In genomic region chr1:75363868-75364267, GRCm38 (mm10) we compare ENCODE assay signal across 26 mouse cellular contexts. TPM values are rescaled to one million over a fixed set of nuclear protein-coding genes. Genes with fewer than 3 reads are reported as not detected.
DNase-seq lines count a peak whose midpoint lies in the region; ATAC-seq and TF ChIP-seq lines count a peak whose summit lies in the region.
"Had no signal": no experiment of that assay in that cellular context is flagged by ENCODE, and none has a peak within 500 bp of the region (broad histone marks: within the 10 kb centered on the region; RNA-seq: fewer than 3 reads in every experiment).

No protein-coding gene starts in this region.

- H3K9me3 ChIP-seq in heart, embryonic 10.5 days, result no peaks in the 10 kb centered on the region
- H3K9me3 ChIP-seq in MEL (replicated peaks; ENCODE audit: insufficient read depth, low read length), result no peaks in the 10 kb centered on the region
- no peaks in the 10 kb centered on the region for H3K9me3 ChIP-seq in neural tube, embryonic 15.5 days (replicated peaks)
- H3K9me3 ChIP-seq: embryonic facial prominence, embryonic 13.5 days; embryonic facial prominence, embryonic 15.5 days; forebrain, embryonic 10.5 days; forebrain, embryonic 12.5 days had no signal

- DNase-seq in heart, embryonic 10.5 days (ENCODE audit: low spot score), result no peak
- no peak for DNase-seq in heart, postnatal 14 days
- DNase-seq in MEL (ENCODE audit: low read depth, low spot score) (peak; percentile 59), MEL-GATA-1-ER (ENCODE audit: extremely low read depth, low read depth) (peak; percentile 44)
- DNase-seq in left cerebral cortex, adult 8-10 months (ENCODE audit: low spot score in 2 of 2), result no peak
- no peak for DNase-seq in right cerebral cortex, adult 18-20 months
- no peak for DNase-seq in layer of hippocampus, postnatal 14 days (ENCODE audit: low spot score in 2 of 2)
- DNase-seq: adrenal gland, adult 2 months; adrenal gland, postnatal 10 days; adrenal gland, postnatal 25 days; cerebellum, adult 11 months; cerebellum, adult 18-20 months; cerebellum, adult 8-10 months; cerebellum, adult 9-11 months; cerebellum, postnatal 14 days; cerebellum, postnatal 36 days; embryo, embryonic 11 days had no signal

- intact Hi-C loops in heart, postnatal 14 days (cut with DNase I), result loop anchor here (5.0 kb wide), 1 partner anchor 43 kb away; no protein-coding TSS in a partner anchor

- WGBS in heart, embryonic 10.5 days, result 68% methylated on average over 3 of the region's 3 CpGs
- WGBS in neural tube, embryonic 15.5 days, result 78% methylated on average over 3 of the region's 3 CpGs

- H3K4me2 ChIP-seq in neural tube, embryonic 15.5 days, result no peak overlapping the region
- H3K4me2 ChIP-seq: embryonic facial prominence, embryonic 13.5 days; embryonic facial prominence, embryonic 15.5 days; forebrain, embryonic 12.5 days had no signal

- ATAC-seq in neural tube, embryonic 15.5 days (ENCODE audit: low FRiP score), result peak; percentile 58; the same call in 1 of the 2 replicates
- ATAC-seq: forebrain, embryonic 14.5 days; forebrain, embryonic 16.5 days had no signal

- 0 out of 2 replicates have a peak overlapping the region, but pooled peaks have one; percentile 10 for H3K4me3 ChIP-seq in heart, embryonic 10.5 days
- no peak overlapping the region for H3K4me3 ChIP-seq in MEL (ENCODE audit: control insufficient read depth in 1 of 2, insufficient read depth in 1 of 2, low read depth in 2 of 2, low read length in 2 of 2)
- no peak overlapping the region for H3K4me3 ChIP-seq in neural tube, embryonic 15.5 days (replicated peaks)
- H3K4me3 ChIP-seq: embryonic facial prominence, embryonic 13.5 days; embryonic facial prominence, embryonic 15.5 days; erythroblast, embryonic 14.5 days; forebrain, embryonic 10.5 days; forebrain, embryonic 12.5 days had no signal

- H3K79me2 ChIP-seq in MEL (ENCODE audit: control insufficient read depth, insufficient read depth, low read length, poor library complexity), result no peaks in the 10 kb centered on the region

- TF ChIP-seq CTCF in MEL (IDR thresholded peaks at IDR 0.05 in 2 of 3, conservative IDR thresholded peaks at IDR 0.05 in 1 of 3; ENCODE audit: control insufficient read depth in 1 of 3, insufficient read depth in 1 of 3, low read depth in 2 of 3, low read length in 3 of 3, poor library complexity in 1 of 3, severe bottlenecking in 1 of 3), result no peak

- H3K27ac ChIP-seq in heart, embryonic 10.5 days, result no peak overlapping the region
- no peak overlapping the region for H3K27ac ChIP-seq in MEL (ENCODE audit: control insufficient read depth, low read depth, low read length)
- H3K27ac ChIP-seq in neural tube, embryonic 15.5 days (replicated peaks), result no peak overlapping the region
- H3K27ac ChIP-seq: embryonic facial prominence, embryonic 13.5 days; embryonic facial prominence, embryonic 15.5 days; forebrain, embryonic 10.5 days; forebrain, embryonic 12.5 days had no signal

- peaks cover 72% of the 10 kb centered on the region for H3K4me1 ChIP-seq in heart, embryonic 10.5 days
- H3K4me1 ChIP-seq in MEL (ENCODE audit: control insufficient read depth in 1 of 2, insufficient read depth in 2 of 2, low read length in 2 of 2), result peaks cover 0 to 10% of the 10 kb centered on the region in 2 experiments; a peak in 3 of 4 replicates
- peaks cover 19% of the 10 kb centered on the region for H3K4me1 ChIP-seq in neural tube, embryonic 15.5 days

- H3K27me3 ChIP-seq in heart, embryonic 10.5 days (ENCODE audit: insufficient read depth, poor library complexity, severe bottlenecking), result peaks cover 20% of the 10 kb centered on the region
- no peaks in the 10 kb centered on the region; a peak in 1 of 4 replicates for H3K27me3 ChIP-seq in MEL (ENCODE audit: control insufficient read depth in 1 of 2, insufficient read depth in 2 of 2, low read length in 2 of 2)
- peaks cover 37% of the 10 kb centered on the region for H3K27me3 ChIP-seq in neural tube, embryonic 15.5 days (replicated peaks)

- TF ChIP-seq EP300 in MEL (IDR thresholded peaks at IDR 0.05; ENCODE audit: low read depth in 1 of 2, low read length in 2 of 2), result no peak

- H3K36me3 ChIP-seq in heart, embryonic 10.5 days, result peaks cover 57% of the 10 kb centered on the region
- H3K36me3 ChIP-seq in MEL (ENCODE audit: control insufficient read depth in 1 of 2, insufficient read depth in 2 of 2, low read length in 2 of 2), result peaks cover 0 to 3% of the 10 kb centered on the region in 2 experiments; a peak in 2 of 4 replicates
- H3K36me3 ChIP-seq in neural tube, embryonic 15.5 days, result no peaks in the 10 kb centered on the region
- H3K36me3 ChIP-seq: embryonic facial prominence, embryonic 13.5 days; embryonic facial prominence, embryonic 15.5 days; forebrain, embryonic 10.5 days; forebrain, embryonic 12.5 days had no signal

- TF ChIP-seq POLR2A in MEL (IDR thresholded peaks at IDR 0.05; ENCODE audit: control insufficient read depth in 1 of 2, insufficient read depth in 1 of 2, low read depth in 1 of 2, low read length in 2 of 2, poor library complexity in 1 of 2), result no peak

- no peak overlapping the region for H3K9ac ChIP-seq in MEL (ENCODE audit: control insufficient read depth, low read depth, low read length, poor library complexity, severe bottlenecking)
- no peak overlapping the region for H3K9ac ChIP-seq in neural tube, embryonic 15.5 days (replicated peaks)
- H3K9ac ChIP-seq: embryonic facial prominence, embryonic 13.5 days; embryonic facial prominence, embryonic 15.5 days; forebrain, embryonic 12.5 days had no signal

- no peak for TF ChIP-seq RAD21 in MEL (IDR thresholded peaks at IDR 0.05; ENCODE audit: low read depth, low read length)

TF ChIP-seq in MEL, 35 proteins besides CTCF, POLR2A, EP300 and RAD21:
- TF ChIP-seq MYB (IDR thresholded peaks at IDR 0.05; ENCODE audit: low read depth, low read length), result no peak
- TF ChIP-seq TCF12 (IDR thresholded peaks at IDR 0.05; ENCODE audit: low read depth, low read length), result no peak
- TF ChIP-seq TAL1 (IDR thresholded peaks at IDR 0.05; ENCODE audit: low read length), result no peak
- TF ChIP-seq JUND (IDR thresholded peaks at IDR 0.05; ENCODE audit: low read depth, low read length), result no peak
- TF ChIP-seq GABPA (IDR thresholded peaks at IDR 0.05; ENCODE audit: low read depth, low read length), result no peak
- no peak for TF ChIP-seq CHD2 (IDR thresholded peaks at IDR 0.05; ENCODE audit: low read length)
- TF ChIP-seq MYC (IDR thresholded peaks at IDR 0.05; ENCODE audit: low read depth, low read length), result no peak
- 0 out of 2 replicates have a peak, but pooled peaks have one; percentile 29 for TF ChIP-seq HCFC1 (IDR thresholded peaks at IDR 0.05; ENCODE audit: low read depth, low read length)
- TF ChIP-seq CHD1 (IDR thresholded peaks at IDR 0.05; ENCODE audit: low read depth, low read length), result no peak
- TF ChIP-seq GATA1 (IDR thresholded peaks at IDR 0.05; ENCODE audit: low read depth, low read length), result 0 out of 2 replicates have a peak, but pooled peaks have one; percentile 25

RNA-seq across cellular contexts. Expression of gene Des, which starts 3.7 kb away (rescaled TPM):
- 341 and 642 TPM in 2 replicates for polyA plus RNA-seq in heart, embryonic 10.5 days (2016; fragmentation: Nextera tagmentation; extraction: Ambion mirVana)
- total RNA-seq in heart, postnatal 14 days (2021), result 1,000 to 10,000 TPM; 1,039 to 1,057 TPM
- 4.6 and 7.2 TPM in 2 replicates for total RNA-seq in MEL (2012; rRNA removed)
- 1 to 10 TPM in 1 of 2 experiments, not detected in 1; 7.0 TPM for polyA plus RNA-seq in MEL (2012; ENCODE audit: insufficient read depth in 1 of 2, insufficient read length in 2 of 2, low read depth in 1 of 2, low replicate concordance in 2 of 2, missing spikeins in 1 of 2)
- polyA plus RNA-seq in neural tube, embryonic 15.5 days (2015; fragmentation: Nextera tagmentation; extraction: Ambion mirVana), result 10.9 and 16.0 TPM in 2 replicates
- 1 to 10 TPM in 3 of 4 experiments, under 1 TPM in 1; 0.89 to 2.9 (median 1.8) TPM for total RNA-seq in left cerebral cortex, adult 8-10 months (2022)
- 1 to 10 TPM; 1.6 to 1.8 TPM for total RNA-seq in layer of hippocampus, postnatal 14 days (2021)
- total RNA-seq: common myeloid progenitor, adult 5-6 weeks had no signal

RNA-seq across cellular contexts. Expression of gene Speg, which starts 11.2 kb away (rescaled TPM):
- 77.9 and 80.0 TPM in 2 replicates for polyA plus RNA-seq in heart, embryonic 10.5 days (2016; fragmentation: Nextera tagmentation; extraction: Ambion mirVana)
- total RNA-seq in heart, postnatal 14 days (2021), result 100 to 1,000 TPM; 125 to 126 TPM
- 1.7 and 1.8 TPM in 2 replicates for total RNA-seq in MEL (2012; rRNA removed)
- 1 to 10 TPM in 1 of 2 experiments, not detected in 1; 9.5 TPM for polyA plus RNA-seq in MEL (2012; ENCODE audit: insufficient read depth in 1 of 2, insufficient read length in 2 of 2, low read depth in 1 of 2, low replicate concordance in 2 of 2, missing spikeins in 1 of 2)
- polyA plus RNA-seq in neural tube, embryonic 15.5 days (2015; fragmentation: Nextera tagmentation; extraction: Ambion mirVana), result 20.1 and 21.7 TPM in 2 replicates
- total RNA-seq in left cerebral cortex, adult 8-10 months (2022), result 100 to 1,000 TPM; 177 to 190 (median 187) TPM
- 100 to 1,000 TPM; 184 TPM for total RNA-seq in layer of hippocampus, postnatal 14 days (2021)
- total RNA-seq: common myeloid progenitor, adult 5-6 weeks had no signal

RNA-seq across cellular contexts. Expression of gene Dnpep, which starts 46.1 kb away (rescaled TPM):
- 142 and 144 TPM in 2 replicates for polyA plus RNA-seq in heart, embryonic 10.5 days (2016; fragmentation: Nextera tagmentation; extraction: Ambion mirVana)
- 10 to 100 TPM; 85.6 to 88.5 TPM for total RNA-seq in heart, postnatal 14 days (2021)
- total RNA-seq in MEL (2012; rRNA removed), result 34.7 and 35.9 TPM in 2 replicates
- 10 to 100 TPM in 1 of 2 experiments, not detected in 1; 59.3 TPM for polyA plus RNA-seq in MEL (2012; ENCODE audit: insufficient read depth in 1 of 2, insufficient read length in 2 of 2, low read depth in 1 of 2, low replicate concordance in 2 of 2, missing spikeins in 1 of 2)
- 145 and 154 TPM in 2 replicates for polyA plus RNA-seq in neural tube, embryonic 15.5 days (2015; fragmentation: Nextera tagmentation; extraction: Ambion mirVana)
- 10 to 100 TPM; 56.5 to 63.2 (median 59.7) TPM for total RNA-seq in left cerebral cortex, adult 8-10 months (2022)
- total RNA-seq in layer of hippocampus, postnatal 14 days (2021), result 10 to 100 TPM; 50.4 to 55.2 TPM

Comparison
In these comparisons a context has a peak if more than half of its experiments do, and no peak if none do; other contexts are left out.
1. DNase-seq: peak in MEL (single experiment) and MEL-GATA-1-ER (single experiment); none in heart, embryonic 10.5 days (single experiment), heart, postnatal 14 days (0 of 2), left cerebral cortex, adult 8-10 months (0 of 2), right cerebral cortex, adult 18-20 months (single experiment) and layer of hippocampus, postnatal 14 days (0 of 2).
2. RNA of gene Des, which starts 3.7 kb away (total RNA-seq): 1,039 to 1,057 TPM in heart, postnatal 14 days; 4.6 to 7.2 TPM in MEL, 0.89 to 2.9 TPM in left cerebral cortex, adult 8-10 months and 1.6 to 1.8 TPM in layer of hippocampus, postnatal 14 days; every median in the first group is over 100 times any median in the second.
3. RNA of gene Speg, which starts 11.2 kb away (total RNA-seq): 177 to 190 TPM in left cerebral cortex, adult 8-10 months, 184 TPM in layer of hippocampus, postnatal 14 days and 125 to 126 TPM in heart, postnatal 14 days; 1.7 to 1.8 TPM in MEL; every median in the first group is over 10 times any median in the second.